Mouse (Mus musculus): ENCODE measurements around the gene Usp46.

Usp46 gene

DNA sequence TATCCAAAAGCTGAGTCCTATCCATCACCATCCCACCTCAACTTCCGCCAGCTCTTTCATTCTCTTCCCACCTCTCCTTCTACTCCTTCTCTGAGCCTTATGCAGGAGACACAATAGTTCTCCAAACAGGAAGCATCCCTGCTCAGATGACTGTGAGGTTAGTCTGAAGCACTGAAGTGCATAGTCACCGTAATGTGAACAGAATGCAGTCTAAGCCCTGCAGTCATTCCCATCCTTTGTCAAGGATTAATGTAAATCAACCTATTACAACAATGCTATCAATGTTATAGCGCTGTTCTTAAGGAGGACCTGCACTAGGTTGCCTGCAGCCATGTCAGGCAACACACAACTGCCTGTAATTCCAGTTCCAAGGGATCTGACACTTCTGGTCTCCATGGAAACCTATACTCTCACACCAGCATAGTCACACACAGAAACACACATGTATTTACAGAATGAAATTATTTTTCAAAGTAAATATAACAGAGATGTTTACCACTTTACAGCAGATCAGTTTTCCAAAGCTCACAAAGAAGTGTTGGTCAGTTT lies 115.1 kb downstream of the Usp46 start:
- DNase-seq (ENCODE audit: low read depth): no peak

DNA sequence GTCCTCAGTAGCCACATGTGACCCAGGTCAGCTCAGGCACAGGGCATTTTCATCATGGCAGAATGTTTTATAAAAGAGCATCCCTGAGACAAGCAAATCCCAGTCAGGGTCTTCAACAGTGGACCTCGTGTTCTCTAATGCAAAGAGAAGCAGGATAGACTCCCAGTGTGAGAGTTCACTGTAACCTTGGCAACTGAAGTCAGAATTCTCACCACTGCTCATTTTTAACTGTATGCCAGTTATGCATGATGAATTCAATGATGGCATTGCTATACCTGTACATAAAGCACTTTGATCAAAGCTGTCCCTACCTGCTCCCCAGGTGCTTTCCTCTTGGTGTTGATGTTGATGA lies 116.6 kb downstream of the Usp46 start:
- no peak for DNase-seq (ENCODE audit: low read depth)

DNA sequence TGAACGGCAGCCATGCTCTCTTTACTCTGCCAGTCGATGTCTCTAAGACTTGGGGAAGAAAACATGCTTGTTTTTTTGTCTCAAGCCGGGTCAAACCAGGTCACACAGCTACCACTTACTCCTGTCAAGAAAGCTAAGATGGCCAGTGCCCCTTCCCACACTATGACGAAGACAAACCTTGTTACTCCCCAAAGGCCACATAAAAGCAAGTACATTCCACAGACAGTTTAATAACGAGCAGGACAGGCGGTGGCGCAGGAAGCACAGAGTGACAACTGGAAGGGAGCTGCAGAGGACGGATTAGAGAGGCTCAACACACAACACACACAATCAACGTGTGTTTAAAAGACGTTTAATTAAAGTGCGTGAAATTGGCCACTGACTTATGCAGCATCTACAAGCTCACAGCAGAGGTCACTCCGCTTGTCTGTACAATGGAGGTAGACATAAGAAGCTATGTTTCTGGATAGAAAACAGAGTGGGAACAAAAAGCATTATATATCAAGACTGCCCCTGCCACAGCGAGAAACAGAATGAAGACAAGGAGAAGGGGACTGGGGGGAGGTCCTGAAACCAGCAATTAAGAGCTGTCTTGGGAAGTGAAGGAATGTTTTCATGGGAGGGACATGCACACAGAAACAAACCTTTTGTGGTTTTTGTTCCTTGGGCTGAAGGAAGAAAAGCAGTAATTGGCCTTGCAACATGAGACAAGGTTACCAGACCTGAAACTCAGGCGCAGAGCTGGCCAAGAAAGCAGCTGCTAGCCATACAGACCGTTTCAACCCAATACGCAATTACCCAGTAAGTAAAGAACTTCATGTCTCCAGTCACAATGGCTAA lies 117.2 kb downstream of the Usp46 start:
- DNase-seq (ENCODE audit: low read depth): no peak

All from naive thymus-derived CD4-positive, alpha-beta T cell, adult 2 months (primary cell).